Mouse (Mus musculus): ENCODE measurements around the gene Gcm2. TPM values are rescaled to one million over a fixed set of nuclear protein-coding genes. Genes with fewer than 3 reads are reported as not detected.
A peak's percentile ranks its signal among the peaks of the same experiment; 100 is the strongest.

The Gcm2 gene
- polyA plus RNA-seq, 1 experiment from 2014 or later = not detected

DNA sequence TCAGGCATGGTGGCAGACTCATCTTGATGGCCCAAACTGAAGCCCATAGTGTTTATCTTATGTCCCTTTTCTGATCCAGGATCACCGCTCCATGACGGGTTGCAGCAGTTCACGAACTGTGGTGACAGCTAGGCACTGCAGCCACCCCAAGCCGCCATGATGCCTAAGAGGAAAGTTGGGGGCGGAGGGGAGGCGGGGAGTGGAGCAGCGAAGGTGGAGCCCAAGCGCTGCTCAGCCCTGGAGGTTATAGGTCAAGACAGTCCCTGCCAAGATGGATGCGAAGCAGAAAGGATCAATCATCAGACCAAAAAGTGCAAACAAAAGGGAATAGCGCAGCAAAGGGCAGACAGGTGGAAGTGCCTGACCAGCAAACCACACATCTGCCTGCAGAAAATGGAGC is 19.6 kb downstream of the Gcm2 start:
- no peak overlapping the region for H3K9ac ChIP-seq (ENCODE audit: low read depth, low read length)
- H3K4me2 ChIP-seq = peak overlapping the region; percentile 1; the same call in 1 of the 2 replicates
- no peaks in the 10 kb centered on the region for H3K36me3 ChIP-seq (ENCODE audit: control insufficient read depth, insufficient read depth, low read length)
- DNase-seq (ENCODE audit: low spot score) (no peak), ATAC-seq (replicated peaks; ENCODE audit: low FRiP score) (no peak)
- H3K27ac ChIP-seq (ENCODE audit: low read depth, low read length) = no peak overlapping the region
- no peak overlapping the region for H3K4me3 ChIP-seq (ENCODE audit: low read depth, low read length)
- H3K27me3 ChIP-seq (replicated peaks; ENCODE audit: control insufficient read depth, insufficient read depth, low read length) = peaks cover 4% of the 10 kb centered on the region; the same call in 1 of the 2 replicates
- H3K9me3 ChIP-seq (ENCODE audit: control insufficient read depth, low read length) = no peaks in the 10 kb centered on the region
- 23% methylated on average over 10 of the region's 10 CpGs for WGBS
- H3K4me1 ChIP-seq (replicated peaks; ENCODE audit: control insufficient read depth, insufficient read depth, low read length) = no peaks in the 10 kb centered on the region

GRCm38 (mm10) chr13:41088746-41089145 is 22.1 kb downstream of the Gcm2 start:
- Histone ChIP-seq H3K36me3 (ENCODE audit: control insufficient read depth, insufficient read depth, low read length) (no peaks in the 10 kb centered on the region), H3K4me2 (no peak overlapping the region), H3K4me1 (replicated peaks; ENCODE audit: control insufficient read depth, insufficient read depth, low read length) (no peaks in the 10 kb centered on the region), H3K9me3 (ENCODE audit: control insufficient read depth, low read length) (no peaks in the 10 kb centered on the region), H3K27me3 (replicated peaks; ENCODE audit: control insufficient read depth, insufficient read depth, low read length) (peaks cover 4% of the 10 kb centered on the region; the same call in 1 of the 2 replicates), H3K9ac (ENCODE audit: low read depth, low read length) (no peak overlapping the region), H3K4me3 (ENCODE audit: low read depth, low read length) (no peak overlapping the region), H3K27ac (ENCODE audit: low read depth, low read length) (no peak overlapping the region)
- ATAC-seq (replicated peaks; ENCODE audit: low FRiP score) (no peak), DNase-seq (ENCODE audit: low spot score) (no peak)

GRCm38 (mm10) chr13:41085140-41085539 is 25.7 kb downstream of the Gcm2 start:
- no peak for ATAC-seq (replicated peaks; ENCODE audit: low FRiP score)
- Histone ChIP-seq H3K36me3 (ENCODE audit: control insufficient read depth, insufficient read depth, low read length) (no peaks in the 10 kb centered on the region), H3K27me3 (replicated peaks; ENCODE audit: control insufficient read depth, insufficient read depth, low read length) (no peaks in the 10 kb centered on the region), H3K9ac (ENCODE audit: low read depth, low read length) (no peak overlapping the region), H3K9me3 (ENCODE audit: control insufficient read depth, low read length) (no peaks in the 10 kb centered on the region), H3K4me3 (ENCODE audit: low read depth, low read length) (no peak overlapping the region), H3K4me2 (no peak overlapping the region), H3K27ac (ENCODE audit: low read depth, low read length) (no peak overlapping the region), H3K4me1 (replicated peaks; ENCODE audit: control insufficient read depth, insufficient read depth, low read length) (no peaks in the 10 kb centered on the region)
- 16% methylated on average over 2 of the region's 2 CpGs for WGBS
- no peak for DNase-seq (ENCODE audit: low spot score)

DNA sequence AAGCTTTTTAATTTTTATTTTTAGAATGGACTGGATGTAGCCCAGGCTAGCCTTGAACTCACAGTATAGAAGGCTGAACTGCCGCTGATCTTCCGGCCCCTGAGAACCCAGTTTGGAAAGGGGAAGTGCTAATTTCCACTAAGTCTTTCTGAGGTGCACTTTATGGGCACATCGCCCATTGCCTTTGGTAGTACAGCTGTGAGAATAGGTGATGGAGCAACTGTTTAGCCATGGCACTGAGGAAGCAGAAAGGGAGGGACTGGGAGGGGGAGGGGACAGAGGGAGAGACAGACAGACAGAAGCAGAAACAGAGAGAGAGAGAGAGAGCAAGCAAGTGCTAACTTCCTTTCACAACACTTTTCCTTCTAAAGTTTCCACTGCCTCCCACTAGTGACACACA is 26.3 kb downstream of the Gcm2 start:
- WGBS = 62% methylated on average over 3 of the region's 3 CpGs
- H3K9ac ChIP-seq (ENCODE audit: low read depth, low read length) = no peak overlapping the region
- ATAC-seq (replicated peaks; ENCODE audit: low FRiP score) (no peak), DNase-seq (ENCODE audit: low spot score) (no peak)
- H3K4me2 ChIP-seq = no peak overlapping the region
- H3K4me3 ChIP-seq (ENCODE audit: low read depth, low read length) = no peak overlapping the region
- H3K4me1 ChIP-seq (replicated peaks; ENCODE audit: control insufficient read depth, insufficient read depth, low read length) = no peaks in the 10 kb centered on the region
- H3K9me3 ChIP-seq (ENCODE audit: control insufficient read depth, low read length) = no peaks in the 10 kb centered on the region
- no peaks in the 10 kb centered on the region for H3K27me3 ChIP-seq (replicated peaks; ENCODE audit: control insufficient read depth, insufficient read depth, low read length)
- no peak overlapping the region for H3K27ac ChIP-seq (ENCODE audit: low read depth, low read length)
- H3K36me3 ChIP-seq (ENCODE audit: control insufficient read depth, insufficient read depth, low read length) = no peaks in the 10 kb centered on the region

DNA sequence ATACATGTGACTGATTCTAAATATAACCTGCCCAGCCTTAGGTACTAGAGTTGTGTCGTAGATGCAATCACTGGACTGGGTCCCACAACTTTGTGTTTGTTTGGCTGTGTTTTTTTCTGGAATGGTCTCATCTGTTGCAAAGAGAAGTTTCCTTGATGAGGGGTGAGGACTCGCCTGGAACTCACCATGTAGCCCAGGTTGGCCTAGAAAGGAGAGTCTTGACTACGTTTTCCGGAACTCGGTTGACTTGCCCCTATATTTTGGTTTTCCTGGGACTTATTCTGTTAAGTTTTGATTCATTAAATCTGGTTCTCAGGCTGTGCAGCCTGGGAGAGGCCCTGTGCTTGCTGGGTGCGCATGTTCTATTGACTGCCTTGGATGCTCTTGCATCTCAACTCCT is 30.1 kb downstream of the Gcm2 start:
- WGBS = 90% methylated on average over 6 of the region's 6 CpGs
- Histone ChIP-seq H3K27ac (ENCODE audit: low read depth, low read length) (no peak overlapping the region), H3K4me3 (ENCODE audit: low read depth, low read length) (no peak overlapping the region), H3K36me3 (ENCODE audit: control insufficient read depth, insufficient read depth, low read length) (no peaks in the 10 kb centered on the region), H3K4me2 (no peak overlapping the region), H3K27me3 (replicated peaks; ENCODE audit: control insufficient read depth, insufficient read depth, low read length) (peaks cover 22% of the 10 kb centered on the region), H3K9me3 (ENCODE audit: control insufficient read depth, low read length) (no peaks in the 10 kb centered on the region), H3K9ac (ENCODE audit: low read depth, low read length) (no peak overlapping the region), H3K4me1 (replicated peaks; ENCODE audit: control insufficient read depth, insufficient read depth, low read length) (peaks cover 7% of the 10 kb centered on the region)
- ATAC-seq (replicated peaks; ENCODE audit: low FRiP score) (no peak), DNase-seq (ENCODE audit: low spot score) (no peak)

DNA sequence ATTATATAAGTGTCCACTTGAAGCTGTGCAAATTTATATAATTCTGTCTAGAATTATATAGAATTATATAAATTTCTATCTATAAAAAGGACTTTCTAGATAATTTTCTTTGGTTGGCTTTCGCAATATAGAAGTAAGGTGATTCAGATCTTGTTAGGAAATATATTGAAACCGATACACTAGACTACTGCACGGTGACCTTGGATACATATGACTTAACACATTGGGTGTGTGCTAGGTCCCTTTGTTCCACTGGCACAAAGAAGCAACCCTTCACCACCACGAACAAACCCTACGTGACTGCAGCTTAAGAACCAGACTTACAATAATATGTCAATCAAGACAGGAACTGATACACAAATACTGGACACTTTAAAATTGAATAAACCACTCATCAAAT is 31.0 kb downstream of the Gcm2 start:
- no peak overlapping the region; the same call in 1 of the 2 replicates for H3K4me2 ChIP-seq
- peaks cover 7% of the 10 kb centered on the region for H3K4me1 ChIP-seq (replicated peaks; ENCODE audit: control insufficient read depth, insufficient read depth, low read length)
- ATAC-seq (replicated peaks; ENCODE audit: low FRiP score) (no peak), DNase-seq (ENCODE audit: low spot score) (no peak)
- H3K4me3 ChIP-seq (ENCODE audit: low read depth, low read length) = no peak overlapping the region
- no peak overlapping the region for H3K27ac ChIP-seq (ENCODE audit: low read depth, low read length)
- WGBS = 52% methylated on average over 5 of the region's 5 CpGs
- no peaks in the 10 kb centered on the region for H3K36me3 ChIP-seq (ENCODE audit: control insufficient read depth, insufficient read depth, low read length)
- peaks cover 22% of the 10 kb centered on the region for H3K27me3 ChIP-seq (replicated peaks; ENCODE audit: control insufficient read depth, insufficient read depth, low read length)
- no peak overlapping the region for H3K9ac ChIP-seq (ENCODE audit: low read depth, low read length)
- no peaks in the 10 kb centered on the region for H3K9me3 ChIP-seq (ENCODE audit: control insufficient read depth, low read length)

GRCm38 (mm10) chr13:41079421-41079780 is 31.4 kb downstream of the Gcm2 start, which contains the start of gene Mak:
TSS of gene Mak (minus strand) at chr13:41079706.
- DNase-seq (ENCODE audit: low spot score) = peak; percentile 77
- Histone ChIP-seq H3K27me3 (replicated peaks; ENCODE audit: control insufficient read depth, insufficient read depth, low read length) (peaks cover 22% of the 10 kb centered on the region), H3K9me3 (ENCODE audit: control insufficient read depth, low read length) (no peaks in the 10 kb centered on the region), H3K4me3 (ENCODE audit: low read depth, low read length) (peak within 1 kb of the TSS; percentile 55), H3K27ac (ENCODE audit: low read depth, low read length) (no peak within 1 kb of the TSS), H3K4me2 (peak within 1 kb of the TSS; percentile 94), H3K36me3 (ENCODE audit: control insufficient read depth, insufficient read depth, low read length) (no peaks in the 10 kb centered on the region), H3K4me1 (replicated peaks; ENCODE audit: control insufficient read depth, insufficient read depth, low read length) (peaks cover 7% of the 10 kb centered on the region), H3K9ac (ENCODE audit: low read depth, low read length) (peak within 1 kb of the TSS; percentile 53)
- ATAC-seq (replicated peaks; ENCODE audit: low FRiP score) = peak; percentile 92
- WGBS = under 1% methylated on average over 40 of the region's 40 CpGs

GRCm38 (mm10) chr13:41078690-41079420 is 32.0 kb downstream of the Gcm2 start:
- Histone ChIP-seq H3K9ac (ENCODE audit: low read depth, low read length) (peak overlapping the region; percentile 53), H3K4me3 (ENCODE audit: low read depth, low read length) (peak overlapping the region; percentile 55), H3K4me2 (peak overlapping the region; percentile 94), H3K4me1 (replicated peaks; ENCODE audit: control insufficient read depth, insufficient read depth, low read length) (peaks cover 7% of the 10 kb centered on the region), H3K9me3 (ENCODE audit: control insufficient read depth, low read length) (no peaks in the 10 kb centered on the region), H3K36me3 (ENCODE audit: control insufficient read depth, insufficient read depth, low read length) (no peaks in the 10 kb centered on the region), H3K27me3 (replicated peaks; ENCODE audit: control insufficient read depth, insufficient read depth, low read length) (peaks cover 22% of the 10 kb centered on the region), H3K27ac (ENCODE audit: low read depth, low read length) (no peak overlapping the region)
- WGBS = 11% methylated on average over 24 of the region's 24 CpGs
- DNase-seq (ENCODE audit: low spot score) = no peak
- ATAC-seq (replicated peaks; ENCODE audit: low FRiP score) = peak; percentile 42; the same call in 1 of the 2 replicates

DNA sequence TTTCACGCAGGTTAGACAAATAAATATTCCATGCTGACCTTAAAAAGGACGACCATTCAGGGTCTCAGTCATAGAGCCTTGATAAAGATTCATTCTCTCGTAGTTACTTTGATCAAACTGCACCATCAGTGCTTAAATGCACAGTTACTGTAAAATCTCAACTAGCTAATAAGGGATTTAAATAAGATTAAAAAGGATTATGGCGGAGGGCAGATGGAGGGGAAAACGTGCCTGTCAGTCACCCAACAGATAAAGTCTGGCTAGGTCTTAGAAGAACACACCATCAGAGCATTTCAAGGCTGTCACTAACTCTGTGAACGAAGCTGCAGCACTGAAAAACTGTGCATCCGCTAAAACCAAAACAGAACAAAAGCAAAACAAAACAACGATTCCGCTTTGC is 32.9 kb downstream of the Gcm2 start:
- DNase-seq (ENCODE audit: low spot score) = no peak
- Histone ChIP-seq H3K27ac (ENCODE audit: low read depth, low read length) (no peak overlapping the region), H3K9me3 (ENCODE audit: control insufficient read depth, low read length) (no peaks in the 10 kb centered on the region), H3K36me3 (ENCODE audit: control insufficient read depth, insufficient read depth, low read length) (no peaks in the 10 kb centered on the region), H3K4me3 (ENCODE audit: low read depth, low read length) (no peak overlapping the region), H3K9ac (ENCODE audit: low read depth, low read length) (no peak overlapping the region), H3K4me2 (no peak overlapping the region), H3K27me3 (replicated peaks; ENCODE audit: control insufficient read depth, insufficient read depth, low read length) (peaks cover 22% of the 10 kb centered on the region), H3K4me1 (replicated peaks; ENCODE audit: control insufficient read depth, insufficient read depth, low read length) (peaks cover 7% of the 10 kb centered on the region)
- WGBS = 65% methylated on average over 9 of the region's 9 CpGs
- no peak for ATAC-seq (replicated peaks; ENCODE audit: low FRiP score)

Measured in liver, embryonic 11.5 days (tissue).